ENCODE assay signal across 8 mouse cellular contexts in the genomic region with DNA sequence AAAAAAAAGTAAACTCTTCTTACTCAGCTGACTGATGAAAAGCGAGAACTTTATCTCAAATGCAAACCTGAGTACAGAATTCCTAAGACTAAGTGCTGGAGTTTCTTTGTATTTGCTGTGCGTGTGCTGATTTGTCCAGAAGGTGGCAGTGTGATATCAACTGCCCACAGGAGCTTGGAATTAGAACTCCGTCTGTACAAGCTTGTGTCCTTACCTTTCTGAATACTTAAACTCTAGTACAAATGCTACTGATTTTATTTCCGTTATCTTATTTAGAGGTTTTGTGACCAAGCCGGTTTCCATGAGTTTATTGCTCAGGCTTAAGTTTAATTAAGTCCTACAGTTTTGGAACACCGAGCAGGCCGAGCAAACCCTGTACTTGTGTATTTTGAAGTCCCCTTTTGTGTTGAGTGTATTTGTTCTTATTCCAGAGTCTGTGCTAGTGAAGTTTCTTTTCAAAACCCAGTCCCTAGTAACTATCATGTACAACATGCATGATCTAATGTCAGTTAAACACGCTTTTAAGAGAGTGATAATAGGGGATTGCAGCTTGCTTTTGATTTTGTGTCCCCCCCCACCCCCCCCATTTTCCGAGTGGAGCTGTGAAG.
A peak's percentile ranks its signal among the peaks of the same experiment; 100 is the strongest.
DNase-seq lines count a peak whose midpoint lies in the region; ATAC-seq and TF ChIP-seq lines count a peak whose summit lies in the region.

No protein-coding gene starts in this region.

- no peak overlapping the region for H3K9ac ChIP-seq in heart, adult 2 months (ENCODE audit: low read depth, low read length)
- no peak overlapping the region for H3K9ac ChIP-seq in forebrain, embryonic 15.5 days (replicated peaks)
- H3K9ac ChIP-seq in midbrain, embryonic 14.5 days (replicated peaks; ENCODE audit: low read length), result no peak overlapping the region

- no peaks in the 10 kb centered on the region for H3K36me3 ChIP-seq in heart, adult 2 months (ENCODE audit: control insufficient read depth, insufficient read depth, low read length)
- H3K36me3 ChIP-seq in heart, embryonic 10.5 days, result no peaks in the 10 kb centered on the region
- H3K36me3 ChIP-seq in forebrain, embryonic 15.5 days, result no peaks in the 10 kb centered on the region
- H3K36me3 ChIP-seq in midbrain, embryonic 14.5 days (ENCODE audit: control insufficient read depth, insufficient read depth, low read length), result no peaks in the 10 kb centered on the region

- no peak for TF ChIP-seq EP300 in heart, adult 2 months (IDR thresholded peaks at IDR 0.05; ENCODE audit: insufficient read depth, low read depth, low read length)

- peak overlapping the region; percentile 38 for H3K4me2 ChIP-seq in forebrain, embryonic 15.5 days (replicated peaks)
- H3K4me2 ChIP-seq in midbrain, embryonic 14.5 days (ENCODE audit: low read length), result peak overlapping the region; percentile 39

- intact Hi-C loops in heart, adult 2 months (cut with DNase I), result loop anchor here (1.0 to 10.0 kb wide), 4 partner anchors 118 to 1302 kb away; no protein-coding TSS in a partner anchor

- no peak overlapping the region for H3K4me3 ChIP-seq in heart, adult 2 months
- no peak overlapping the region for H3K4me3 ChIP-seq in heart, embryonic 10.5 days
- peak overlapping the region; percentile 19; the same call in 1 of the 2 replicates for H3K4me3 ChIP-seq in forebrain, embryonic 15.5 days
- H3K4me3 ChIP-seq in midbrain, embryonic 14.5 days (replicated peaks; ENCODE audit: low read depth, low read length), result peak overlapping the region; percentile 7; the same call in 1 of the 2 replicates

- ATAC-seq in forebrain, embryonic 15.5 days (replicated peaks), result peak; percentile 92
- ATAC-seq in midbrain, embryonic 14.5 days (ENCODE audit: low FRiP score, low TSS enrichment), result peak; percentile 75

- WGBS in heart, adult 2 months, result 38% methylated on average over 9 of the region's 9 CpGs
- WGBS in heart, embryonic 10.5 days, result 35% methylated on average over 9 of the region's 9 CpGs
- 8% methylated on average over 9 of the region's 9 CpGs for WGBS in forebrain, embryonic 15.5 days
- 9% methylated on average over 9 of the region's 9 CpGs for WGBS in midbrain, embryonic 14.5 days

- TF ChIP-seq CTCF in heart, adult 2 months (IDR thresholded peaks at IDR 0.05), result peak; percentile 87

- peak; percentile 14 to 32 for DNase-seq in heart, adult 2 months
- DNase-seq in heart, embryonic 10.5 days (ENCODE audit: low spot score), result no peak
- DNase-seq in cerebellum, adult 11 months, result peak; percentile 12
- DNase-seq in induced T-regulatory cell, adult 2 months (ENCODE audit: low read depth), result peak; percentile 47
- DNase-seq in left cerebral cortex, adult 8-10 months (ENCODE audit: low spot score in 2 of 2), result peak; percentile 8 to 24
- peak; percentile 90 for DNase-seq in midbrain, embryonic 14.5 days
- peak; percentile 58 for DNase-seq in telencephalon, adult 2 months (ENCODE audit: low read depth, low spot score)

- H3K4me1 ChIP-seq in heart, adult 2 months (ENCODE audit: control insufficient read depth, insufficient read depth, low read length), result no peaks in the 10 kb centered on the region
- 0 out of 2 replicates have a peak, but pooled peaks cover 3% of the 10 kb centered on the region for H3K4me1 ChIP-seq in heart, embryonic 10.5 days
- peaks cover 13% of the 10 kb centered on the region for H3K4me1 ChIP-seq in forebrain, embryonic 15.5 days
- peaks cover 5% of the 10 kb centered on the region; the same call in 1 of the 2 replicates for H3K4me1 ChIP-seq in midbrain, embryonic 14.5 days (ENCODE audit: control insufficient read depth, insufficient read depth, low read length)

- no peaks in the 10 kb centered on the region for H3K79me2 ChIP-seq in heart, adult 2 months (replicated peaks; ENCODE audit: control insufficient read depth, insufficient read depth, low read length)

- no peaks in the 10 kb centered on the region for H3K9me3 ChIP-seq in heart, embryonic 10.5 days
- H3K9me3 ChIP-seq in forebrain, embryonic 15.5 days, result no peaks in the 10 kb centered on the region
- H3K9me3 ChIP-seq in midbrain, embryonic 14.5 days (ENCODE audit: control insufficient read depth, low read length), result no peaks in the 10 kb centered on the region

- TF ChIP-seq POLR2A in heart, adult 2 months (IDR thresholded peaks at IDR 0.05; ENCODE audit: insufficient read depth, low read depth, low read length), result no peak

- H3K27ac ChIP-seq in heart, adult 2 months, result no peak overlapping the region
- H3K27ac ChIP-seq in heart, embryonic 10.5 days, result no peak overlapping the region
- no peak overlapping the region for H3K27ac ChIP-seq in forebrain, embryonic 15.5 days (replicated peaks)
- H3K27ac ChIP-seq in midbrain, embryonic 14.5 days (replicated peaks; ENCODE audit: low read depth, low read length), result 0 out of 2 replicates have a peak overlapping the region, but pooled peaks have one; percentile 39

- H3K27me3 ChIP-seq in heart, adult 2 months (ENCODE audit: control insufficient read depth, insufficient read depth, low read length), result no peaks in the 10 kb centered on the region
- H3K27me3 ChIP-seq in heart, embryonic 10.5 days (ENCODE audit: insufficient read depth, poor library complexity, severe bottlenecking), result no peaks in the 10 kb centered on the region
- no peaks in the 10 kb centered on the region for H3K27me3 ChIP-seq in forebrain, embryonic 15.5 days
- no peaks in the 10 kb centered on the region for H3K27me3 ChIP-seq in midbrain, embryonic 14.5 days (ENCODE audit: control insufficient read depth, insufficient read depth, low read length)

Comparison
In these comparisons a context has a peak if more than half of its experiments do, and no peak if none do; other contexts are left out.
1. H3K4me3 ChIP-seq: peak in forebrain, embryonic 15.5 days (single experiment) and midbrain, embryonic 14.5 days (single experiment); none in heart, adult 2 months (single experiment) and heart, embryonic 10.5 days (single experiment).